Mouse (Mus musculus): ENCODE data around the gene Mucl2. TPM values are rescaled to one million over a fixed set of nuclear protein-coding genes. Genes with fewer than 3 reads are reported as not detected.
"Not testable (repeated sequence)": the region's sequence is repeated elsewhere in the genome, so short reads cannot be mapped to it uniquely, and the experiment has no call there.

Gene Mucl2
- not detected in 2 replicates for polyA plus RNA-seq (2015; fragmentation: Nextera tagmentation; extraction: Ambion mirVana)

GRCm38 (mm10) chr15:103899212-103899611 is at the start of gene Mucl2:
Gene Mucl2, minus strand, starts transcription at chr15:103899312.
- Histone ChIP-seq H3K9me3 (no peaks in the 10 kb centered on the region), H3K27ac (replicated peaks) (no peak within 1 kb of the TSS), H3K27me3 (replicated peaks) (no peaks in the 10 kb centered on the region), H3K4me3 (no peak within 1 kb of the TSS), H3K9ac (no peak within 1 kb of the TSS), H3K4me1 (no peaks in the 10 kb centered on the region), H3K36me3 (no peaks in the 10 kb centered on the region), H3K4me2 (no peak within 1 kb of the TSS)
- 69% methylated on average over 1 of the region's 1 CpGs for WGBS
- no peak for ATAC-seq (ENCODE audit: extremely low read depth, insufficient number of reproducible peaks, low FRiP score, low TSS enrichment)

- H3K4me1 ChIP-seq; H3K9me3 ChIP-seq; H3K9ac ChIP-seq; ATAC-seq (ENCODE audit: extremely low read depth, insufficient number of reproducible peaks, low FRiP score, low TSS enrichment); H3K27me3 ChIP-seq (replicated peaks); H3K36me3 ChIP-seq; H3K4me2 ChIP-seq; H3K4me3 ChIP-seq; H3K27ac ChIP-seq (replicated peaks): not testable (repeated sequence)
- 40% methylated on average over 1 of the region's 1 CpGs for WGBS
These were observed 13.9 kb upstream of the Mucl2 start for GRCm38 (mm10) chr15:103913061-103913460.

Small RNA genes within 50 kb of the gene (microRNA-seq; reads per million reads assigned to microRNA genes)
- not detected for gene Gm22852

Other genes starting within 250 kb of the Mucl2 start
- not detected in 2 replicates for gene Mucl1, start 143.8 kb downstream of the Mucl2 start, polyA plus RNA-seq (2015; fragmentation: Nextera tagmentation; extraction: Ambion mirVana)